Mouse (Mus musculus) liver, postnatal 0 days (tissue): ENCODE measurements around the gene AU015836.

Experiments used
- CTCF ChIP-seq: sonication (generic); IDR thresholded peaks from 2 replicates; pipeline ENCODE4 v1.5.1; 2016; ENCODE audit warnings: antibody characterized with exemption, low read depth
- EP300 ChIP-seq: IDR thresholded peaks from 2 replicates; pipeline ENCODE4 v1.6.1; 2016; ENCODE audit warnings: antibody characterized with exemption, low read depth, mild to moderate bottlenecking

DNA sequence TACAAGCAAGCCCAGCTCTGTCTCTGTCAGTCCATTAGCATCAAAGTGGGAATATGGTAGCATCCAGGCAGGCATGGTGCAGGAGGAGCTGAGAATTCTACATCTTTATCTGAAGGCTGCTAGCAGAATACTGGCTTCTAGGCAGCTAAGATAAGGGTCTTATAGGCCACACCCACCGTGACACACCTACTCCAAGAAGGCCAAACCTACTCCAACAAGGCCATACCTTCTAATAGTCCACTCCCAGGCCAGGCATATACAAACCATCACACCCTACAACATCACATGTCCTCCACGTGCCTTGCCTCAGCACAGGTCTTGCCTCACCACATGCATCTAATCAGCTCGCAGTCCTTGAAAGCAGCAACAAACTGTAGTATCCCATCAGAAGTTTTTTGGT is 41.0 kb downstream of the AU015836 start:
- no peak for TF ChIP-seq CTCF
- no peak for TF ChIP-seq EP300
